ENCODE assay signal across 23 mouse cellular contexts in genomic region chr8:125660397-125660796, GRCm38 (mm10). TPM values are rescaled to one million over a fixed set of nuclear protein-coding genes. Genes with fewer than 3 reads are reported as not detected.
DNase-seq lines count a peak whose midpoint lies in the region; ATAC-seq and TF ChIP-seq lines count a peak whose summit lies in the region.
"Had no signal": no experiment of that assay in that cellular context is flagged by ENCODE, and none has a peak within 500 bp of the region (broad histone marks: within the 10 kb centered on the region; RNA-seq: fewer than 3 reads in every experiment).

No protein-coding gene starts in this region.

- no peaks in the 10 kb centered on the region for H3K4me1 ChIP-seq in lung, embryonic 14.5 days (ENCODE audit: insufficient read depth)
- peaks cover 28% of the 10 kb centered on the region for H3K4me1 ChIP-seq in midbrain, embryonic 10.5 days
- H3K4me1 ChIP-seq in midbrain, embryonic 14.5 days (ENCODE audit: control insufficient read depth, insufficient read depth, low read length): peaks cover 15% of the 10 kb centered on the region; the same call in 1 of the 2 replicates
- H3K4me1 ChIP-seq: liver, embryonic 12.5 days had no signal

- no peak for TF ChIP-seq CTCF in lung, embryonic 14.5 days (IDR thresholded peaks at IDR 0.05; ENCODE audit: low read depth)

- H3K27me3 ChIP-seq in lung, embryonic 14.5 days (ENCODE audit: insufficient read depth, low read length): no peaks in the 10 kb centered on the region
- peaks cover 4% of the 10 kb centered on the region; the same call in 1 of the 2 replicates for H3K27me3 ChIP-seq in midbrain, embryonic 10.5 days (ENCODE audit: low read depth, poor library complexity, severe bottlenecking)
- H3K27me3 ChIP-seq in midbrain, embryonic 14.5 days (ENCODE audit: control insufficient read depth, insufficient read depth, low read length): 0 out of 2 replicates have a peak, but pooled peaks cover 5% of the 10 kb centered on the region
- H3K27me3 ChIP-seq: embryonic facial prominence, embryonic 15.5 days; limb, embryonic 13.5 days; liver, embryonic 12.5 days had no signal

- no peak overlapping the region; the same call in 1 of the 2 replicates for H3K27ac ChIP-seq in lung, embryonic 14.5 days (ENCODE audit: low read depth)
- peak overlapping the region; percentile 49; the same call in 1 of the 2 replicates for H3K27ac ChIP-seq in midbrain, embryonic 10.5 days (replicated peaks)
- H3K27ac ChIP-seq in midbrain, embryonic 14.5 days (replicated peaks; ENCODE audit: low read depth, low read length): no peak overlapping the region
- H3K27ac ChIP-seq: embryonic facial prominence, embryonic 15.5 days; heart, embryonic 10.5 days; layer of hippocampus, adult 2 months; limb, embryonic 13.5 days; liver, embryonic 12.5 days; midbrain, embryonic 12.5 days; neural tube, embryonic 12.5 days had no signal

- no peak overlapping the region for H3K4me3 ChIP-seq in lung, embryonic 14.5 days (ENCODE audit: low read depth, low read length)
- no peak overlapping the region for H3K4me3 ChIP-seq in midbrain, embryonic 10.5 days
- no peak overlapping the region for H3K4me3 ChIP-seq in midbrain, embryonic 14.5 days (replicated peaks; ENCODE audit: low read depth, low read length)
- H3K4me3 ChIP-seq: embryonic facial prominence, embryonic 15.5 days; heart, embryonic 10.5 days; layer of hippocampus, adult 2 months; limb, embryonic 13.5 days; liver, embryonic 12.5 days; midbrain, embryonic 12.5 days; neural tube, embryonic 12.5 days had no signal

- DNase-seq in cerebellum, postnatal 10 days: peak; percentile 63 to 81
- DNase-seq in cerebellum, postnatal 36 days: no peak
- DNase-seq in lung, embryonic 14.5 days: peak; percentile 36
- no peak for DNase-seq in lung, postnatal 25 days (ENCODE audit: low spot score)
- no peak for DNase-seq in midbrain, embryonic 10.5 days (ENCODE audit: low spot score)
- DNase-seq in midbrain, embryonic 14.5 days: no peak
- DNase-seq in frontal cortex, postnatal 25 days (ENCODE audit: low spot score in 2 of 2): no peak
- DNase-seq: adrenal gland, postnatal 10 days; cerebellum, adult 18-20 months; cerebellum, postnatal 25 days; embryo, embryonic 11 days; kidney, postnatal 25 days; layer of hippocampus, postnatal 36 days; thymus, postnatal 25 days had no signal

- no peak overlapping the region for H3K9ac ChIP-seq in lung, embryonic 14.5 days
- H3K9ac ChIP-seq in midbrain, embryonic 14.5 days (replicated peaks; ENCODE audit: low read length): no peak overlapping the region
- H3K9ac ChIP-seq: embryonic facial prominence, embryonic 15.5 days; limb, embryonic 13.5 days; liver, embryonic 12.5 days; midbrain, embryonic 12.5 days; neural tube, embryonic 12.5 days had no signal

- no peak overlapping the region for H3K4me2 ChIP-seq in lung, embryonic 14.5 days
- H3K4me2 ChIP-seq in midbrain, embryonic 14.5 days (ENCODE audit: low read length): no peak overlapping the region
- H3K4me2 ChIP-seq: embryonic facial prominence, embryonic 15.5 days; limb, embryonic 13.5 days; liver, embryonic 12.5 days; midbrain, embryonic 12.5 days; neural tube, embryonic 12.5 days had no signal

- no peaks in the 10 kb centered on the region for H3K9me3 ChIP-seq in lung, embryonic 14.5 days (ENCODE audit: low read depth, low read length)
- H3K9me3 ChIP-seq in midbrain, embryonic 10.5 days (replicated peaks): no peaks in the 10 kb centered on the region
- no peaks in the 10 kb centered on the region for H3K9me3 ChIP-seq in midbrain, embryonic 14.5 days (ENCODE audit: control insufficient read depth, low read length)
- H3K9me3 ChIP-seq: embryonic facial prominence, embryonic 15.5 days; heart, embryonic 10.5 days; limb, embryonic 13.5 days; liver, embryonic 12.5 days; midbrain, embryonic 12.5 days; neural tube, embryonic 12.5 days had no signal

- WGBS in lung, embryonic 14.5 days: 66% methylated on average over 6 of the region's 6 CpGs
- WGBS in midbrain, embryonic 10.5 days: 82% methylated on average over 6 of the region's 6 CpGs
- 71% methylated on average over 6 of the region's 6 CpGs for WGBS in midbrain, embryonic 14.5 days

- ATAC-seq in lung, embryonic 14.5 days (ENCODE audit: insufficient read depth): no peak; the same call in 1 of the 2 replicates
- ATAC-seq in midbrain, embryonic 14.5 days (ENCODE audit: low FRiP score, low TSS enrichment): no peak
- ATAC-seq: forebrain, embryonic 14.5 days; intestine, embryonic 16.5 days; liver, embryonic 12.5 days had no signal

- no peaks in the 10 kb centered on the region for H3K36me3 ChIP-seq in lung, embryonic 14.5 days (ENCODE audit: insufficient read depth)
- no peaks in the 10 kb centered on the region for H3K36me3 ChIP-seq in midbrain, embryonic 10.5 days
- no peaks in the 10 kb centered on the region for H3K36me3 ChIP-seq in midbrain, embryonic 14.5 days (ENCODE audit: control insufficient read depth, insufficient read depth, low read length)
- H3K36me3 ChIP-seq: embryonic facial prominence, embryonic 15.5 days; heart, embryonic 10.5 days; limb, embryonic 13.5 days; liver, embryonic 12.5 days; midbrain, embryonic 12.5 days; neural tube, embryonic 12.5 days had no signal

RNA-seq across cellular contexts. Expression of gene Map10, which starts 9.2 kb away (rescaled TPM):
- polyA plus RNA-seq in lung, embryonic 14.5 days (2014; fragmentation: Nextera tagmentation; extraction: Ambion mirVana): 7.6 and 8.1 TPM in 2 replicates
- polyA plus RNA-seq in midbrain, embryonic 10.5 days (2016; fragmentation: Nextera tagmentation; extraction: Ambion mirVana): 7.8 and 8.0 TPM in 2 replicates
- polyA plus RNA-seq in midbrain, embryonic 14.5 days (2014; fragmentation: Nextera tagmentation; extraction: Ambion mirVana): 5.8 and 10.8 TPM in 2 replicates

Comparison
In these comparisons a context has a peak if more than half of its experiments do, and no peak if none do; other contexts are left out.
1. DNase-seq: peak in cerebellum, postnatal 10 days (2 of 2) and lung, embryonic 14.5 days (single experiment); none in cerebellum, postnatal 36 days (0 of 2), lung, postnatal 25 days (single experiment), midbrain, embryonic 10.5 days (single experiment), midbrain, embryonic 14.5 days (single experiment) and frontal cortex, postnatal 25 days (0 of 2).